Mouse (Mus musculus) lung, postnatal 0 days (tissue): ENCODE measurements around the gene Spast.
A peak's percentile ranks its signal among the peaks of the same experiment; 100 is the strongest.

ENCODE experiments used
- CTCF ChIP-seq: IDR thresholded peaks from 2 replicates; pipeline ENCODE4 v1.5.1; 2016; ENCODE audit warnings: antibody characterized with exemption, mild to moderate bottlenecking
- EP300 ChIP-seq: IDR thresholded peaks from 2 replicates; pipeline ENCODE4 v1.6.1; 2016; ENCODE audit warnings: antibody characterized with exemption, mild to moderate bottlenecking, control low read depth

DNA sequence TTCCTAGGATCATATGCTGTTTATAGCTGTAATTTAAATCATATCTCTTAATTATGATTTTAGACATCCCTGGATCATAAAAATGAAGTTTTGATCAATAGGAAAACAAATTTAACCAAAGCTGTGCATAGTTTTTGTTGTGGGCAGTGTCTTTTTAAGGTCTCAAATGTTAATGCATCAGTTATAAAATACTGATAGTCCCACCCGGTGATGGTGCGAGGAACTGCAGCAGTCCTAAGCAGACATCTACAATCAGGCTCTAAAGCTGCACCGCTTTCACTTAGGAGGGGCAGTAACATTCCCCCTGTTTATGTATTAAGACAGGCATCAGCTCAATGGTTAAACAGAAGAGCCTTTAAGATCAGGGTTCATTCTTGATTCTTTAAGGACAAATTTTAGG lies 51.1 kb downstream of the Spast start:
- TF ChIP-seq CTCF (peak; percentile 30; the same call in 1 of the 2 replicates), EP300 (no peak)
